Mouse (Mus musculus) intestine, postnatal 0 days (tissue): ENCODE measurements around the gene Wdr91. TPM values are rescaled to one million over a fixed set of nuclear protein-coding genes. Genes with fewer than 3 reads are reported as not detected.

Experiments used
- ATAC-seq: fragments of 200-750 bp; cut with Nextera tagmentation; 2 replicates; pipeline ENCODE4 v1.8.0; 2017; ENCODE audit warnings: mild to moderate bottlenecking, moderate TSS enrichment, moderate library complexity
- H3K27ac ChIP-seq: fragments of 300-500 bp; sonication (generic); 2 replicates; pipeline ENCODE4 v1.5.1; 2014; ENCODE audit warnings: mild to moderate bottlenecking, low read depth, low read length, moderate library complexity
- H3K27me3 ChIP-seq: fragments of 300-500 bp; sonication (generic); replicated peaks from 2 replicates; pipeline ENCODE4 v1.6.1; 2014; ENCODE audit warnings: low read length, mixed read lengths; ENCODE audit not compliant: control insufficient read depth, insufficient read depth
- H3K36me3 ChIP-seq: fragments of 300-500 bp; sonication (generic); 2 replicates; pipeline ENCODE4 v1.6.1; 2014; ENCODE audit warnings: mild to moderate bottlenecking, moderate library complexity; ENCODE audit not compliant: control insufficient read depth, insufficient read depth
- H3K4me1 ChIP-seq: fragments of 300-500 bp; sonication (generic); replicated peaks from 2 replicates; pipeline ENCODE4 v1.6.1; 2014; ENCODE audit warnings: antibody characterized with exemption, low read length, mixed read lengths; ENCODE audit not compliant: control insufficient read depth, insufficient read depth
- H3K4me2 ChIP-seq: fragments of 300-500 bp; sonication (generic); replicated peaks from 2 replicates; pipeline ENCODE4 v1.6.1; 2014; ENCODE audit warnings: low read depth, mild to moderate bottlenecking, moderate library complexity
- H3K4me3 ChIP-seq: fragments of 300-500 bp; sonication (generic); 2 replicates; pipeline ENCODE4 v1.5.1; 2014; ENCODE audit warnings: low read depth, low read length
- H3K9ac ChIP-seq: fragments of 300-500 bp; sonication (generic); 2 replicates; pipeline ENCODE4 v1.6.1; 2014; ENCODE audit warnings: mild to moderate bottlenecking, low read depth, low read length
- H3K9me3 ChIP-seq: fragments of 300-500 bp; sonication (generic); 2 replicates; pipeline ENCODE4 v1.6.1; 2016; ENCODE audit warnings: mixed run types; ENCODE audit not compliant: control insufficient read depth
- CTCF ChIP-seq: sonication (generic); IDR thresholded peaks from 2 replicates; pipeline ENCODE4 v1.5.1; 2016; ENCODE audit warnings: low read depth, mild to moderate bottlenecking, control low read depth, antibody characterized with exemption, moderate library complexity
- WGBS: fragments of 180-500 bp; shearing (Covaris S2); extraction: QIAGEN DNeasy Blood & Tissue Kit; methylation state at CpG from one replicate; pipeline ENCODE4 v1.1.7; 2014; 5-methylcytosine and 5-hydroxymethylcytosine counted together
- polyA plus RNA-seq: library from polyadenylated mRNA; unstranded; fragments of >200 nt; fragmentation: Nextera tagmentation; extraction: Ambion mirVana; gene quantifications from 2 replicates; pipeline ENCODE4 v1.2.1, GENCODE M21; 2015

Wdr91 gene
- polyA plus RNA-seq, 1 experiment from 2014 or later: 5.7 TPM

GRCm38 (mm10) chr6:34896168-34896780, 14.4 kb downstream of the Wdr91 start:
- H3K4me1 ChIP-seq: no peaks in the 10 kb centered on the region
- no peaks in the 10 kb centered on the region for H3K9me3 ChIP-seq
- H3K9ac ChIP-seq: no peak overlapping the region
- H3K36me3 ChIP-seq: peaks cover 60% of the 10 kb centered on the region
- TF ChIP-seq CTCF: no peak
- no peak overlapping the region for H3K4me3 ChIP-seq
- WGBS: 67% methylated on average over 16 of the region's 16 CpGs
- H3K27me3 ChIP-seq: no peaks in the 10 kb centered on the region
- no peak overlapping the region for H3K27ac ChIP-seq
- ATAC-seq: no peak
- no peak overlapping the region for H3K4me2 ChIP-seq

GRCm38 (mm10) chr6:34895569-34895968, 15.1 kb downstream of the Wdr91 start:
- H3K9me3 ChIP-seq: no peaks in the 10 kb centered on the region
- peaks cover 56% of the 10 kb centered on the region for H3K36me3 ChIP-seq
- H3K4me1 ChIP-seq: no peaks in the 10 kb centered on the region
- no peak overlapping the region for H3K27ac ChIP-seq
- no peaks in the 10 kb centered on the region for H3K27me3 ChIP-seq
- WGBS: 90% methylated on average over 7 of the region's 7 CpGs
- no peak for TF ChIP-seq CTCF
- H3K4me3 ChIP-seq: no peak overlapping the region
- ATAC-seq: no peak
- no peak overlapping the region for H3K9ac ChIP-seq
- no peak overlapping the region for H3K4me2 ChIP-seq

- 53% methylated on average over 4 of the region's 4 CpGs for WGBS
- Histone ChIP-seq H3K4me3 (no peak overlapping the region), H3K36me3 (peaks cover 25% of the 10 kb centered on the region; the same call in 1 of the 2 replicates), H3K27ac (peak overlapping the region; percentile 62; the same call in 1 of the 2 replicates), H3K9ac (no peak overlapping the region), H3K4me1 (no peaks in the 10 kb centered on the region), H3K4me2 (0 out of 2 replicates have a peak overlapping the region, but pooled peaks have one; percentile 9), H3K9me3 (no peaks in the 10 kb centered on the region), H3K27me3 (no peaks in the 10 kb centered on the region)
- ATAC-seq: peak; percentile 22; the same call in 1 of the 2 replicates
- TF ChIP-seq CTCF: no peak
These were observed 21.5 kb downstream of the Wdr91 start for GRCm38 (mm10) chr6:34889185-34889584.

- no peak overlapping the region for H3K27ac ChIP-seq
- TF ChIP-seq CTCF: no peak
- ATAC-seq: no peak
- H3K4me2 ChIP-seq: no peak overlapping the region
- no peaks in the 10 kb centered on the region for H3K27me3 ChIP-seq
- no peak overlapping the region for H3K9ac ChIP-seq
- H3K36me3 ChIP-seq: peaks cover 17% of the 10 kb centered on the region; the same call in 1 of the 2 replicates
- WGBS: 87% methylated on average over 6 of the region's 6 CpGs
- no peaks in the 10 kb centered on the region for H3K4me1 ChIP-seq
- H3K9me3 ChIP-seq: no peaks in the 10 kb centered on the region
- no peak overlapping the region for H3K4me3 ChIP-seq
These were observed 23.4 kb downstream of the Wdr91 start for GRCm38 (mm10) chr6:34887131-34887850.

GRCm38 (mm10) chr6:34884724-34885123, 26.0 kb downstream of the Wdr91 start:
- peak overlapping the region; percentile 95 for H3K27ac ChIP-seq
- peak; percentile 83 for ATAC-seq
- H3K4me2 ChIP-seq: peak overlapping the region; percentile 43
- TF ChIP-seq CTCF: no peak
- no peak overlapping the region for H3K4me3 ChIP-seq
- 0 out of 2 replicates have a peak overlapping the region, but pooled peaks have one; percentile 37 for H3K9ac ChIP-seq
- H3K4me1 ChIP-seq: no peaks in the 10 kb centered on the region
- H3K9me3 ChIP-seq: no peaks in the 10 kb centered on the region
- 36% methylated on average over 7 of the region's 7 CpGs for WGBS
- no peaks in the 10 kb centered on the region for H3K27me3 ChIP-seq
- peaks cover 22% of the 10 kb centered on the region; the same call in 1 of the 2 replicates for H3K36me3 ChIP-seq

GRCm38 (mm10) chr6:34879911-34880475, 30.7 kb downstream of the Wdr91 start:
- Histone ChIP-seq H3K4me3 (no peak overlapping the region), H3K9me3 (no peaks in the 10 kb centered on the region), H3K9ac (no peak overlapping the region), H3K4me1 (peaks cover 5% of the 10 kb centered on the region; the same call in 1 of the 2 replicates), H3K4me2 (no peak overlapping the region), H3K27ac (no peak overlapping the region), H3K36me3 (peaks cover 9% of the 10 kb centered on the region; the same call in 1 of the 2 replicates), H3K27me3 (no peaks in the 10 kb centered on the region)
- WGBS: 59% methylated on average over 6 of the region's 6 CpGs
- peak; percentile 74 for TF ChIP-seq CTCF
- no peak for ATAC-seq
